Mouse (Mus musculus) hindlimb bud, embryonic 11.5 days (tissue): ENCODE results near the gene Klhl36.

Experiments
- DNase-seq: peaks from one replicate; pipeline ENCODE4 v3.0.0-alpha.2; 2012; ENCODE audit warnings: low read depth, low spot score; ENCODE audit errors: extremely low spot score

Gene Klhl36

DNA sequence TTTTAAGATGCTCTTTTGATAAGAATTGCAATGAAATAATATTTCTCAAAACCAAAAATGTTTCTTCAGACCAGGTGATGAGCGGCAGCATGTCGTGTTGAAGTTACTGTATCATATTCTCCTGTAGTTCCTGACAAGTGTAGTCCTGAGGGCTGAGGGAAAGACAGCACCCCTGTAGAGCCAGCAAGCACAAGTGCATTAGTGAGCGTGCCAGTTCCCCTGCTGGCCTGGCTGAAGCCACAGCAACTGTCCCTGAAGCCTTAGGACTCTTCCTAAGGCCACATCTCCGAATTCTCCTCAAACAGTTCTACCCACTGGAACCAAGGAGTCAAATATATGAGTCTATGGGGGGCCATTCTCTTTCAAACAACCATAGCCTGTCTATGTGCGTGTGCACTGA, 61.2 kb downstream of the Klhl36 start:
- no peak for DNase-seq

DNA sequence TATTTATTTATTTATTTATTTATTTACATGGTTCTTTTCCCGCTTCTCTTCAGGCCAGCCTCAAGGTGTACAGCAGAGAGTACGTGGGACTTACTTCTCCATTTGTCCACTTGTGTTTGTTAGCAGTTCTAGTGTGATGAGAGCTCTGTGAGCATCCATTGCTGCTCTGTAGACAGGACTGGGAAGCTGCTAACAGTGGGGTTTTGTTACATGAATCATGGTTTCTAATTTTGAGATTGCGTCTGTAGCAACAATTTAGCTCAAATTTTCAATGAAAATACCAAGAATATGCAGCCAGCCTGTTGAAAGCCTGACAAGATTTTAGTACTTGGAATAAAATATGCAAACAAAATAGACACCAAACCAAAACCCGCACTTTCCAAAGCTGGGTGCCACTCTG, 63.4 kb downstream of the Klhl36 start:
- DNase-seq = no peak

DNA sequence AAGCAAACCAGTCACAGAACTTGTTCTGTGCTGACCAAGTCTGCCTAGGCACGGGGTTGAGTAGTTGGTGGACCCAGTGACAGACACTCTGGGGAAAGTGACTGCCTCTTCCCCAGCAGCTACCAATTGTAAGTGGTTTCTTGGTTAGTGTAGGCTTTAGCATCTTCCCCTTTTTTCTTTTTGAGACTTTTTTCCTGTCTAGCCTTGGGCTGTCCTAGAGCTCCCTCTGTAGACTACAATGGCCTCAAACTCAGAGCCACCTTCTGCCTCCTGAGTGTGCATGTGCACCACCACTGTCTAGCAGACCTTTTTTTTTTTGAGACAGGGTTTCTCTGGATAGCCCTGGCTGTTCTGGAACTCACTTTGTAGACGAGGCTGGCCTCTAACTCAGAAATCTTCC, 64.4 kb downstream of the Klhl36 start:
- no peak for DNase-seq
